Mouse (Mus musculus) urinary bladder, postnatal 25 days (tissue): Measurements from ENCODE around the gene Pbx4.
A peak's percentile ranks its signal among the peaks of the same experiment; 100 is the strongest.

ENCODE experiments used
- DNase-seq: peaks from one replicate; pipeline ENCODE4 v3.0.0; 2022; ENCODE audit warnings: low spot score

The Pbx4 gene

GRCm38 (mm10) chr8:69874654-69875053 is 42.4 kb downstream of the Pbx4 start:
- no peak for DNase-seq

DNA sequence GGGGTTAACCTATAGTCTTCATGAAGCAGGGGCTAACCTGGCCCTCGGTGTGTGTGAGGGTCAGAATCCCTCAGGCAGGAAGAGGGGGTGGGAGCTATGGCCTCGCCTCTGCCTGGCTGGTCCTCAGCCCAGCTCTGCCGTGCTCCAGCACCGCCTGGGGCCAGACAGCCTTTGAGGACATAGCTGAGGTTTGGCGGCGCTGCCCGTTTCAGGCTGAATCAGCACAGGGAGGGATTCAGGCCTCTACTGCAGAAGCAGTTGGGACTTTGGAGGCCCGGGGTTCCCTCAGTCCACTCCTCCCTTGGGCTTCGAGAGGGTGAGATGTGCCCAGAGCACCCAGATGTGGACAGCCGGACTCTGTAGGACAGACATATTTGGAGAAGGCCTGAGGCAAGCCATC is 43.8 kb downstream of the Pbx4 start:
- DNase-seq, result no peak

- DNase-seq, result no peak
Measured at GRCm38 (mm10) chr8:69876967-69877366, 44.7 kb downstream of the Pbx4 start.

DNA sequence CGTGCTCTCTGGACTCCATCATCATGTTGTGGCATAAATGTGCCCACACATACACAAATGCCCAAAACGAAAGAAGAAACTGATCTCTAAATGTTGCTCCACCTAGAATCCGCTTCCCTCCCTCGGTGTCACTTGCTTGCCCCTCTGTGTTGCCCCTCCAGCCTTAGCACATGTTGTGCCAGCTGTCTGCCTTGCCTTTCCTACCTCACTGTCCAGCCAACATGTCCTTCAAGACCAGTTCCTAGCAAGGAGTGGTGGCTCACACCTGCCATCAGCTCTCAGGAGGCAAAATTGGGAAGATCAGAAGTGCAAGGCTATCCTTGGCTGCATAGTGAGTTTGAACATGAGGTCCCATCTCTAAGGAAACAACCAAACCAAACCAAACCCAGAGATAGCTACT is 45.1 kb downstream of the Pbx4 start:
- DNase-seq, result no peak

- no peak for DNase-seq
Measured at GRCm38 (mm10) chr8:69877992-69878391, 45.7 kb downstream of the Pbx4 start.

DNA sequence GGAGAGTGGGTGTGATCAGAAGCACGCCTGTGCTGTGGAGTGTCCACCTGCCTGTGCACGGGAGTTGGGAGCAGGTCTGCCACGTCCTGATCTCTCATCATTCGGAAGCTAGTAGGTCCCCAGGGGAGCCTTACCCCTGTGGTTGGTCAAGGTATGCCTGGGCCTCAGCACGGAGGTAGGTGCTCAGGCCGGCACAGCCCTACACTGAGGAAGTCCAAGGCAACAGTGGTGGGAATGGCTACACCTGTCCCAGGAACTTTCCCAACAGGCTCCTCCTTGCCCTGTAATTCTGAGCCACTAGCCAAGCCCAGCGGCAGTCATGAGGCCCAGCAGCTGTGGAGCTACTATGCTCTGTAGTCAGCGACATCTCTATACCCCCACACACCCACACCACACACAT is 47.4 kb downstream of the Pbx4 start:
- DNase-seq, result no peak

DNA sequence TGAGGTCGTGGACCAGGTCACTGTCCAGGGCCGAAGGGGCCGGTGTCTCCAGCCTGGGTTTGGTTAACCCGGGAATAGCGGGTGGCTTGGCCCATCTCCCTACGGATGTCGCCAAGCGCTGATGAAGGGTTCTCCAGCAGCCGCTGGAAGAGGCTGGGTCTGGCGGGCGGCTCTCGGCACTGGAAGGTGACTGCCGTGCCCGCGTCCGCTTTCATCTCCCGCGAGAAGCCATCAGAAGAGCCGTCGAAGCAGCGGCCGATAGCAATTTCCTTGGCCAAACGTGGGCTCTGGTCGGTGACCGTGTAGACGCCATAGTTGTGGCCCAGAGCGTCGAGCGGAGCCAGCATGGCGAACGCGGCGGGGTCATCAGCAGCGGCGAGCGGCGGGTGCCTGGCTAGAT is 48.5 kb downstream of the Pbx4 start:
- DNase-seq, result no peak

- DNase-seq, result no peak
Measured at GRCm38 (mm10) chr8:69881261-69881865, 49.1 kb downstream of the Pbx4 start.

DNA sequence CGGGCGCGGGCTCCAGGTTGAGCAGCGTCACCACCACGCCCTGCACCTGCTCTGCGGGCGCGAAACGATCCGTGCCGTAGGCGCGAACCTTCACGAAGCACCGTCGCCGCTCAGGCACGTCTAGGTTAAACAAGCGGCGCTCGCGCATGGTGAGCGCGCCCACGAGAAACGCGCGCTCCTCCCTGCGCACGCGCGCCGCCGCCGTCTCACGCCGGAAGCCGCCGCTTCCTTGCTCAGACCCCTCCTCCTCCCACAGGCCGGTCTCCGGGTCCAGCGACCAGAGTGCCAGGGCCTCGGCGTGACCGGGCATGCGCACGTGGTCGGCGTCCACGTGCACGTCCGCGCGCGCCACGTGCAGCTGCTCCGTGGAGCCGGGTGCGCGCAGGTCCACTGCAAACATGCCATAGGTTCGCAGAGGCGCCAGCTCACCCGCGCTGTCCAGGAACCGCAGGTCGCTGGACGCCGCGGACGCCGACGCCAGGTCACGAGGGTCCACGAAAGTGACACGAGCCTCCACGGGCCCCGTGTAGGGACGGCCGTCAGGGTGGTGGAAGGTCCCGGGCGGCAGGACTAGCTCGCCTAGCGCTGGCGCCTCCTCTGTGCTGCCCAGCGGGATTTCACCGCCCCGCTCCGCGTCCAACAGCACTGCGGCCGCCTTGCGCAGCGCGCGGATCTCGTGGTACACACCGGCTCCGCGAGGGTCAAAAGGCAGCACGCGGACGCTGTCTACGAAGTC is 49.9 kb downstream of the Pbx4 start:
- peak; percentile 50 for DNase-seq

DNA sequence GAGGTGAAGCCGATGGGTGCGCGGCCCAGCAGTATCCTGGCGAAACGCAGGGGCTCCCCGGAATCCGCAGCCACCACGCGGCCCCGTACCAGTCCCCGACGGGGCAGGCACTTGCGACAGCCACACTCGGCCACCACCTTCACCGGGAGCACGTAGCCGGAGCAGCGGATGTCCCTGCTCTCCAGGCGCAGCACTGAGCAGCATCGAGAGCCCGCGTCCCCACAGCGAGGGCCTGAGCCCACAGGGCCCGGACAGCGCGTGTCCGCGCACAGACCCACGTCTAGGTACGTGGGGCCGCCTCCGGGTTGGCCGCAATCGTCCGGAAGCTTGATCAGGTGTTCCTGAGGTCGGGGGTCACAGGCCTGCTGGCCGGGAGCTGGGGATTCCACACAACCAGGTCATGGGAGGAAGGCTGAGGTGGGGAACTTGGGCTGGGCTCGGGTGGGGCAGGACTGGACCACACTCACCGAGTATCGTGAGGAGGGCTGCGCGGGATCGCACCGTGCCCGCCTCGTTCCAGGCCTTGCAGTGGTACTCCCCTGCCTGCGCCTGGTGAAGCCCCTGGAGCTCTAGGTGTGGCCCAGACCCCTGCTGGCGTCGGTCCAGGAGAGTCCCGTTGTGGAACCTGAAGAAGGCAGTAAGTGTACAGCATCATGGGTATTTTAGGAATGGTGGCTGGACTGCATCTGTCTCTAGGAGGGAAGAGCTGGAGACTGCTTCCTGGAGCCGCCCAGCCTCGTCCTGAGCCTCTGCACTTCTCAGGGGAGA is 50.7 kb downstream of the Pbx4 start:
- DNase-seq, result no peak

DNA sequence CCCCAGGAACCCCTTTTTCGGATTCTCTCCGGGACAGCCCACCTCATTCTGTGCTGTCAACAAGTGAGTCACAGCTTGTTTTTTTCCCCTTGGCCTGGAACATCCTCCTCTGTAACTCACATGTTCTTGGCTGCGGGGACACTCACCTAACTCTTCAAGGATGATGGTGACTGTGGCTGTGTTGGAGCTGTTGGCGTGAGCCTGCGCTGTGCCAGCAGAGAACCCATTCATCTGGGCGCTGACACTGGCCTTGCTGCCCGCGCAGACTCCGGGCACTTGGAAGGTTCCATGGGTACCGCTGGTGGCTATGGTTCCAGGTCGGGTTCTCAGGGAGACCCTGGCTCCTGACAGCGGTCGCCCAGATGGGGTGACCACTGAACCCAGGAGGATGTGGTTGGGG is 51.9 kb downstream of the Pbx4 start:
- no peak for DNase-seq

DNA sequence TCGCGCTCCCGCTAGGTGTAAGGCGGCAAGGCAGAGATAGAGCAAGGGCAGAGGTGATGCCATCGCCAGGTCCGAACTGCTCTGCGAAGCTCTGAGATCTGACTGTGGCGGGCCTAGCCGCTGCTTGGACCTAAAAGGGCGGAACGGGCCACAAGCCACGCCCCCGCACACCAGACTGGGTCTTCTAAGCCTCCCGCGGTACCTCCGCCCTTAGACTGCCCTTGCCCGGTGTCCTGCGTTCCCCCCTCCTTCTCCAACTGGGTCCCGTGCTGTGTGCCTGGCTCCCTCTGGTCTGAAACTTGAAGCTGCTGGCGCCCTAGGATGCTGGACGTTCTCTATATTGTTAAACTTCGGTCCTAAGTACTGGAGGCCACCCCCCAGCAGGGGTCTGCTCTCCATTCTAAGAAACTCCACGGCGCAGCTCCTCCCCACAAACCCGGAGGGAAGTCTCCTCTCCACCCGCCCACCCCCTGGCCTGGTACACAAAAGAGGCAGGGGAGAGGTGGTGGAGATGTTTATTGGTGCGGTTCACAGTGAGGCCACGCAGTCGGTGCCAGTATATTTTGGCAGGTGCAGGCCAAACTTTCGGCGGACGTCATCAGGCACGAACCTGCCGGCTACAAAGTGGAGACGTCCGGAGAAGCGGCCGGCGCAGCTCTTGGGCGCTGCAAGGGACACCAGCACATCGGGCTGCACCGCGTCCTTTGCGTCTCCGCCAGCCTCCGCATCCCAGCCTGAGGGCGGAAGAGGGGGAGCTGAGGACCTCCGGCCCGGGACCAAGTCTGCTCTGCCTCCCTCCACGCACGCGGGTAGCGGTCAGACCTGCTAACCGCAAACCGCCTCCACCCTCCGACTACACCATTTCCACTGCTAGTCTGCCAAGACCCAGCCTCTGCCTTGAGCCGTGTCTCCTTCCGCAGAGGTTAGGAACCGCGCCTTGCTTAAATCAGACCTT is 55.3 kb downstream of the Pbx4 start, which contains the start of gene Cilp2:
Cilp2 (minus strand) TSS at position 399 of the 955 bp plus-strand sequence.
- DNase-seq, result peak; percentile 34

DNA sequence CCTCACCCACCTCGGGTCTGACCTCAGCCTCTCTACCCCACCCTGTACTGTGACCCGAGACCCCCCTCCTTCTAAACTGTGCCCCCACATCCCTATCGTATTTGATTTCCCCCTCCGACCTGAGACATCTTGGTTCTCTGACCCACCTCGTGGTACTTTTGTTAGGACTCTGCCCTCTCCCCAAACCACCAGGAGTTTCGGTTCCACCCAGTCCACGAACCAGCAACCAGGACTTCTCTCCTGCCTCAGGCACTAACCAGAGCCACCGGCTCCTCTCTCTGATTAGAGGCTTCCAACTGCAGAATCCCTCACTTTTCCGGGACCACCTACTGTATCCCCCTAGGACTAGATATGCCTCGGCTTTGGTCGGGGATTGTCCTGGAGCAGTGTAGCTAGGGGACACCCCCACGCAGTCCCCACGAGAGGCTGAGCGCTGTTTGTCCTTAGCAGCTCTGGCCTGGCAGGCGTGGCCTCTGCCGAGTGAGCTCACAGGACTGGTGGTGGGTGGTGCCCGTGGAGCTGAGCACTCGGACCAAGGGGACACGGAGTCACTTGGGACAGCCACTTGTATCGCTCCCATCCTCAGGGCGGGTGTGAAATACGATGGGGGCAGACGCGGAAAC is 56.1 kb downstream of the Pbx4 start:
- no peak for DNase-seq

GRCm38 (mm10) chr8:69888902-69889301 is 56.6 kb downstream of the Pbx4 start:
- no peak for DNase-seq

DNA sequence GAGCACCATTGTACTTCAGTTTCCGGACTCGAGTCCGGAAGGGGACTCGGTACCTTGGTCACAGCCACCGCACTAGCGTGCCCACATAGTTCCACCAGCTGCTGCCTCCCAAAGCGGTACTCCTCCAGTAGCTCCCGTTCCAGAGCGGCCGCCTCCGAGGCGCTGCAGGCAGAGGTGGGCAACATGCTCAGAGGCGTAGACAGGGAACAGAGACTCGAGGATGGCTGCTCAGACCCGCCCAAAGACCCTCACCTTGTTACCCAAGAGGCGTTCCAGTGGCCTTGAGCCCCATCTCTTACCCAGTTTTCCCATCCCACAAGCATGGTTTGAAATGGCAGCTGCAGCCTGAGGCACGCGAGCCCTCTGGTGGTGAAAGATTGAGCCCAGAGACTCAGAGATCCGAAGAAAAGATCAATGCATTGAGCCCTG is 58.5 kb downstream of the Pbx4 start:
- peak; percentile 42 for DNase-seq

DNA sequence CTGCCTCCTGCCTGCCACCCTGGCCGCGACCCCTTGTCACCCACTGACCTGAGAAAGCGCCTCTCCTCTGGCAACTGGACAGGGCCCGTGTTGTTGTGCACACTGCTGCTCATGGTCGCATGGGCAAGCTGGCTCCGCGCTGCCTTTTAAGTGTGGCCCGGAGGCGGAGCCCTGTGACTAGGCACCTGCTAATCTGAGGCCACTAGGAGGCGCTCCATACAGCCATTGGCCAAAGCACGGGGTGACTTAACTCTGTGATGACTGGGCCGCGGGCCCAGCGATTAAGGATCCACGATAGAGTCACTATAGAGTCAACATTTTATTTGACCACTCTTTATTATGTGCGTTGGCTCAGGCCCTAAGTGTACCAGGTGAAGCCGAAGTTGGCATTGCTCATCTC is 61.6 kb downstream of the Pbx4 start:
- DNase-seq, result peak; percentile 44

GRCm38 (mm10) chr8:69894836-69895332 is 62.6 kb downstream of the Pbx4 start:
- no peak for DNase-seq

- no peak for DNase-seq
Measured at GRCm38 (mm10) chr8:69895772-69896451, 63.6 kb downstream of the Pbx4 start.

GRCm38 (mm10) chr8:69897857-69898256 is 65.6 kb downstream of the Pbx4 start:
- no peak for DNase-seq

DNA sequence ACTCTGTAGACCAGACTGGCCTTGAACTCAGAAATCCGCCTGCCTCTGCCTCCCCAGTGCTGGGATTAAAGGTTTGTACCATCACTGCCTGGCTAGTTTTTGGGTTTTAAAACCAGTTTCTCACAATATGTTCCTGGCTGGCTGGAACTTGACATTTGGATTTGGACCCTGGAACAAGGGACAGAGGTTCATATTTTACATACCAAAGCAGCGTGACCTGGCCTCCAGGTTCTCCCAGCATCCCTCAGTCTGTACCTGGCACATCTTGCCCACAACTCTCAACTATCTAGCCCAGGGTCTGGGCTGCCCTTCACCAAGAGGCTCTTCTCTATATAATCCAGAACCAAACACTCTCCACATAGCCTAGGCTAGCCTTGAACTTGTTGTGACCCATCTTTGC is 67.6 kb downstream of the Pbx4 start:
- DNase-seq, result no peak
